Mouse (Mus musculus): ENCODE measurements around the gene Ece2.

Ece2 gene

DNA sequence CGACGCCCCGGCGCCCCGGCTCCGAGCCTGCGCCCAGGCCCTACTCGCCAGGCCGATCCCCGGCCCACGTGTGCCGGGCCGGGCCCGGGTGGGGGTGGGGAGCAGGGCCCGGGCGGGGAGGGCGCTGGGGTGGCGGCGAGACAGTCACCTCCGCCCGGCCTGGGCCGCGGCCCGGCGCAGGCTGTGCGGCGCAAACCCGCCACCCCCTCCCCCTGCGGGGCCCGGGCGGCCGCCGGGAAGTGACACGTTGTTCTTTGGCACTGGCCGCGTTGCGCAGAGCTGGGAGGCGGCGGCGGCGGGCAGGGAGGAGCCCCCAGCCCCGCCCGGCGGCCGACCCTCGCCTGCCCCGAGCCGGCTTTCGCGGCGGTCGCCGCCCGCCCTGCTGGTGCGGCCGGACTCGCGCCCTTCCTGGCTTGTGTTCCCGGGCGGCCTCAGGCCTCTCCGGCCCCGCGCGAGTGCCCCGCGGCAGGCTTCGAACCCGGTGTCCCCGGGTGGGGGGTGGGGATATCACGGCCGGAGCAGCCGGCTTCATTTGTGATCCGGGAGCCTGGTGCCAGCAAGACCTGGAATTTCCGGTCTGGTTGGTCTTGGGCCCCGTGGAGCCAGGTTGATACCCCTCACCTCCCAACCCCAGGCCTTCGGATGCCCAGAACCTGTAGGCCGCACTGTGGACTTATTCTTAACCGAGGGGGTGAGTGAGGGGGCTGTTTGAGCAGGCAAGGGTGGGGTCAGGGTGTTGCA lies 43.5 kb downstream of the Ece2 start:
- H3K4me3 ChIP-seq (replicated peaks; ENCODE audit: low read length): peak overlapping the region; percentile 95
- peaks cover 57% of the 10 kb centered on the region for H3K4me1 ChIP-seq (replicated peaks; ENCODE audit: low read depth, low read length)
- H3K36me3 ChIP-seq (ENCODE audit: insufficient read depth, low read length): peaks cover 43% of the 10 kb centered on the region
- no peaks in the 10 kb centered on the region for H3K9me3 ChIP-seq (ENCODE audit: low read length)
- no peak for TF ChIP-seq CTCF (conservative IDR thresholded peaks at IDR 0.05; ENCODE audit: low read length)
- no peak for TF ChIP-seq NANOG (IDR thresholded peaks at IDR 0.05; ENCODE audit: borderline replicate concordance, low read length)
- TF ChIP-seq POU5F1 (IDR thresholded peaks at IDR 0.05; ENCODE audit: borderline replicate concordance, low read length): no peak
- no peaks in the 10 kb centered on the region for H3K27me3 ChIP-seq (ENCODE audit: insufficient read depth, low read length)

DNA sequence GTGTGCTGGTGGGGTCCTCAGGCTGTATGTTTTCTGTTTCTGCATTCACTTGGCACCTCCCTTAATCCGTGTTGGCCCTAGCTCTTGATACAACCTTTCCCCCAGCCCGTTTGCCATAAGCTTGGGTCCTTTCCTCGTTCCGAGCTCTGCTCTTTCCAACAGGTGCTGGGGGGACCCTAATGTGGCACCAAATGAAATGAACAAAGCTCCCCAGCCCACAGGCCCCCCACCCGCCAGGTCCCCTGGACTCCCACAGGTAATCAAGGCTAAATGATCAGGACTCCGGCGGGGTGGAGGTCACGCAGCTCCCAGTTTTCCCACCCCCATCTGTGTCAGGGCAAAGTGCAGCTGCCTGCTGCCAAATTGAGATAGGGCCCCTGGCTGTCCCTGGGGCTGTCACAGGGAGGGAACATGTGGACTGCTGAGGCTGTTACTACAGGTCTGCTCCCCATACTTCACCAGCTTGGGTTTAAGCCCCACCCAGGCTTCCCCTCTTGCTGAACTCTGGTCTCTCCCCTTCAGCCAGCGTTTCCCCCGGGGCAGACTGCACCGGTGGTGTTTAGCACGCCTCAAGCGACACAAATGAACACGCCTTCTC lies 44.2 kb downstream of the Ece2 start:
- no peaks in the 10 kb centered on the region for H3K27me3 ChIP-seq (ENCODE audit: insufficient read depth, low read length)
- peaks cover 50% of the 10 kb centered on the region for H3K36me3 ChIP-seq (ENCODE audit: insufficient read depth, low read length)
- no peak for TF ChIP-seq CTCF (conservative IDR thresholded peaks at IDR 0.05; ENCODE audit: low read length)
- H3K4me1 ChIP-seq (replicated peaks; ENCODE audit: low read depth, low read length): peaks cover 64% of the 10 kb centered on the region
- H3K4me3 ChIP-seq (replicated peaks; ENCODE audit: low read length): peak overlapping the region; percentile 95
- H3K9me3 ChIP-seq (ENCODE audit: low read length): no peaks in the 10 kb centered on the region

DNA sequence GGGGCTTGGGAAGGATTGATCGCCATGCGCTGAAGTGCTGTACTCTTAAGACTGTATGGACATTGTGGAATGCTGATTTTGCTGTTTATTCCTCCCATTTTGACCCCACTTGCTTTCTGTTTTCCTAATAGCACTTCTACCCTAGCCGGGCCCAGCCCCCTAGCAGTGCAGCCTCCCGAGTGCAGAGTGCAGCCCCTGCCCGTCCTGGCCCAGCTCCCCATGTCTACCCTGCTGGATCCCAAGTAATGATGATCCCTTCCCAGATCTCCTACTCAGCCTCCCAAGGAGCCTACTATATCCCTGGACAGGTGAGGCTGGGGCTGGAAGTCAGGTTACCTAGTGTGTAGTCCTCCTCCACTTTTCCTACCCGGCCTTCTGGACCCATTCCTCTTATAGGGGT lies 45.6 kb downstream of the Ece2 start:
- Histone ChIP-seq H3K36me3 (ENCODE audit: insufficient read depth, low read length) (peaks cover 64% of the 10 kb centered on the region), H3K27me3 (ENCODE audit: insufficient read depth, low read length) (no peaks in the 10 kb centered on the region), H3K4me3 (replicated peaks; ENCODE audit: low read length) (peak overlapping the region; percentile 95), H3K9me3 (ENCODE audit: low read length) (no peaks in the 10 kb centered on the region), H3K4me1 (replicated peaks; ENCODE audit: low read depth, low read length) (peaks cover 76% of the 10 kb centered on the region)
- TF ChIP-seq NANOG (IDR thresholded peaks at IDR 0.05; ENCODE audit: borderline replicate concordance, low read length): no peak
- TF ChIP-seq CTCF (conservative IDR thresholded peaks at IDR 0.05; ENCODE audit: low read length): no peak

DNA sequence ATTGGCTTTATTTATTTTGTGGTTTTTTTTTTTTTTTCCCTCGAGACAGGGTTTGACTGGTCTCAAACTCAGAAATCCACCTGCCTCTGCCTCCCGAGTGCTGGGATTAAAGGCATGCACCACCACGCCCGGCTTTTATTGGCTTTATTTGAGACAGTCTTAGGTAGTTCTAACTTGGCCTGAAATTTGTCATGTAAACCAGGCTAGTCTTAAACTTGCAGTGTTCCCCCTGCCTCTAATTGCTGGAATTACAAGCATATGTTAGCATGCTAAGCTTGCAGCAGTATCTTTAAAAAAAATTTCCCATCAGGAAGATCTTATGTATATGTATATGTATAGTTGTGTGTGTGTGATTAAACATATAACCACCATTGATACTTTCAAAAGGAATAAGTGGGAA lies 47.1 kb downstream of the Ece2 start:
- Histone ChIP-seq H3K4me3 (replicated peaks; ENCODE audit: low read length) (no peak overlapping the region), H3K36me3 (ENCODE audit: insufficient read depth, low read length) (peaks cover 79% of the 10 kb centered on the region), H3K27me3 (ENCODE audit: insufficient read depth, low read length) (no peaks in the 10 kb centered on the region), H3K9me3 (ENCODE audit: low read length) (no peaks in the 10 kb centered on the region), H3K4me1 (replicated peaks; ENCODE audit: low read depth, low read length) (peaks cover 69% of the 10 kb centered on the region)
- TF ChIP-seq CTCF (conservative IDR thresholded peaks at IDR 0.05; ENCODE audit: low read length) (no peak), POU5F1 (IDR thresholded peaks at IDR 0.05; ENCODE audit: borderline replicate concordance, low read length) (no peak), NANOG (IDR thresholded peaks at IDR 0.05; ENCODE audit: borderline replicate concordance, low read length) (no peak)

DNA sequence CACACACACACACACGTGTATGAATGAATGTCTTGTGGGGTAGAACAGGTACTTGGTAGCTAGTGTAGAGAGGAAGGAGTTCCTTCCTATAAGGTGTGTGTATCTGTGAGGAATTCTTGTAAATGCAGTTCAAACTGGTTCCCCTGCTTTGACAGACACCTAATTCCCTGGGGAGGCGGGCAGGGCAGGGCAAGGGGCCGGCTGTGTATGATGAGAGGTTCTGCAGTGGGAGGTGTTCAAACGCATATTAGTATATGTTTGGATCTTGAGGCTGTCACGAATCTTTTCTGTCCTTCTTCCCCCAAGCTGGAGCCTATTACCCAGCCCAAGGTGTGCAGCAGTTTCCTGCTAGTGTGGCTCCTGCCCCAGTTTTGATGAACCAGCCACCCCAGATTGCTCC lies 47.8 kb downstream of the Ece2 start:
- peaks cover 66% of the 10 kb centered on the region for H3K4me1 ChIP-seq (replicated peaks; ENCODE audit: low read depth, low read length)
- TF ChIP-seq NANOG (IDR thresholded peaks at IDR 0.05; ENCODE audit: borderline replicate concordance, low read length) (no peak), POU5F1 (IDR thresholded peaks at IDR 0.05; ENCODE audit: borderline replicate concordance, low read length) (no peak), CTCF (conservative IDR thresholded peaks at IDR 0.05; ENCODE audit: low read length) (no peak)
- H3K27me3 ChIP-seq (ENCODE audit: insufficient read depth, low read length): no peaks in the 10 kb centered on the region
- no peak overlapping the region for H3K4me3 ChIP-seq (replicated peaks; ENCODE audit: low read length)
- no peaks in the 10 kb centered on the region for H3K9me3 ChIP-seq (ENCODE audit: low read length)
- peaks cover 86% of the 10 kb centered on the region for H3K36me3 ChIP-seq (ENCODE audit: insufficient read depth, low read length)

DNA sequence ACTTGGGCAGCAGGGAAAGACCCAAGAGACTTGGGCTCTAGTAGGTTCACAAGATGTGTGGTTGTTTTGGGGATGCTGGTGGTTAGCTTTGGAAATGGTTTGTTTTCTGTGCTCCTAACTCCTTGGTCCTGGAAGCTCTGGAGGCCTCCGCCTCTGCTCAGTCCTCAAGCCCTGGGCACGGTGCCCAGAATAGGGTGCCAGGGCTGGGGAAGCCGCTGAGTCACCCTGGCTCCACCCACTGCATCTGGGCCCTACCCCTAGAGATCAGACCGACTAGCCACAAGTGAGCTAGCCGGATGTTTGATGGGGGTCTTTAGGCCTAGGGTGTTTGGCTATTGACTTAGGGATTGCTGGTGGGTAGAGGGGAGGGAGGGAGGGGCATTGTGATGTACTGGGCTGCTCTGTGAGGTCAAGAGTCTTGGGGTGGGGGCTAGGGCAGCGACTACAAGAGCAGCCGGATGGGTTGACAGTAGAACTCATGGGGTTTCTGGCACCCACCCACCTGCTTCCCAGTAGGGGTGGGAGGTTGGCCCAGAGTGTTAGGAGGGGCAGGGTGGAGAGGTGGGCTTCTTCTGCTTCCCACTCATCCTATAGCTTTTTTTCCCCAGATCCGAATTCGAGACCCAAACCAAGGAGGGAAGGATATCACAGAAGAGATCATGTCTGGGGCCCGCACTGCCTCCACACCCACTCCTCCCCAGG lies 48.5 kb downstream of the Ece2 start:
- Histone ChIP-seq H3K36me3 (ENCODE audit: insufficient read depth, low read length) (peaks cover 93% of the 10 kb centered on the region), H3K4me1 (replicated peaks; ENCODE audit: low read depth, low read length) (peaks cover 66% of the 10 kb centered on the region), H3K27me3 (ENCODE audit: insufficient read depth, low read length) (no peaks in the 10 kb centered on the region), H3K4me3 (replicated peaks; ENCODE audit: low read length) (no peak overlapping the region), H3K9me3 (ENCODE audit: low read length) (no peaks in the 10 kb centered on the region)
- TF ChIP-seq POU5F1 (IDR thresholded peaks at IDR 0.05; ENCODE audit: borderline replicate concordance, low read length) (no peak), CTCF (conservative IDR thresholded peaks at IDR 0.05; ENCODE audit: low read length) (no peak), NANOG (IDR thresholded peaks at IDR 0.05; ENCODE audit: borderline replicate concordance, low read length) (no peak)

DNA sequence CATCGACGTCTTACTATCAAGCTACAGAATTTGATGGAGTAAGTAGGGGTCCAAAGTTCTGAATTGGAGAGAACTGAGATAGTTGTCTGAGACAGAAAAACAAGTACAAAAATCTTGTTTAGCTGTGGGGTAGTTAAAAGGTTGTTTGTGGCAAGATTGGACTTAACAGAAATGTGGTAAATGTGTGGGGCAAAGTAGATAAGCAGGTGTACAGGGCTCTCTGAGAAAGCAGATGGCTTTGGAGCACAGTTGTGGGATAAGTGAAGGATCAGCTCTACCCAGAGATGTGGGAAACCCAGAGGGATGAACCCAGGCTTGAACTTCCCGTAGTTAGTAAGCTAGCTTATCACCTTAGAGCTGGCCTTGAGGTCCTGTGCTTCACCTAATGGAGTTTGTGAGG lies 61.1 kb downstream of the Ece2 start:
- peaks cover 14% of the 10 kb centered on the region for H3K27me3 ChIP-seq (ENCODE audit: insufficient read depth, low read length)
- no peak overlapping the region for H3K4me3 ChIP-seq (replicated peaks; ENCODE audit: low read length)
- no peak for TF ChIP-seq CTCF (conservative IDR thresholded peaks at IDR 0.05; ENCODE audit: low read length)
- no peak for TF ChIP-seq POU5F1 (IDR thresholded peaks at IDR 0.05; ENCODE audit: borderline replicate concordance, low read length)
- TF ChIP-seq NANOG (IDR thresholded peaks at IDR 0.05; ENCODE audit: borderline replicate concordance, low read length): no peak
- no peaks in the 10 kb centered on the region for H3K9me3 ChIP-seq (ENCODE audit: low read length)
- peaks cover 71% of the 10 kb centered on the region for H3K36me3 ChIP-seq (ENCODE audit: insufficient read depth, low read length)
- H3K4me1 ChIP-seq (replicated peaks; ENCODE audit: low read depth, low read length): peaks cover 95% of the 10 kb centered on the region

DNA sequence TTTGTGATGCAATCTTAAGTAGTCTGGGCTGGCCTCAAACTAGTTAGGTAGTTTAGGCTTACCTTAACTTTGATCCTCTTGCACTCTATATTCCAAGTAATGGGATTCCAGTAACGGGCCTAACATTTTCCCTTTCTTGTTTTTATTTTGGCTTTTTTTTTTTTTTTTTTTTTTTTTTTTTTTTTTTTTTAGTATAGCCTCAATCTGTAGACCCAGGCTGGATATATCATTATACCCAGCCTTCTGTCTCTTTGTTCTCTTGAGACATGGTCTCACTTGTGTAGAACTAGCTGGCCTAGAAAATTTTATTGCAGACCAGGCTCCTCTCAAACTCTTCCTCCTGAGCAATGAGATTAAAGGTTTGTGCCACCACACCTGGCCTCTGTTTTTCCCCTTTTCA lies 62.0 kb downstream of the Ece2 start:
- H3K27me3 ChIP-seq (ENCODE audit: insufficient read depth, low read length): peaks cover 22% of the 10 kb centered on the region
- no peak overlapping the region for H3K4me3 ChIP-seq (replicated peaks; ENCODE audit: low read length)
- TF ChIP-seq POU5F1 (IDR thresholded peaks at IDR 0.05; ENCODE audit: borderline replicate concordance, low read length) (no peak), NANOG (IDR thresholded peaks at IDR 0.05; ENCODE audit: borderline replicate concordance, low read length) (no peak), CTCF (conservative IDR thresholded peaks at IDR 0.05; ENCODE audit: low read length) (no peak)
- no peaks in the 10 kb centered on the region for H3K9me3 ChIP-seq (ENCODE audit: low read length)
- peaks cover 93% of the 10 kb centered on the region for H3K4me1 ChIP-seq (replicated peaks; ENCODE audit: low read depth, low read length)
- peaks cover 63% of the 10 kb centered on the region for H3K36me3 ChIP-seq (ENCODE audit: insufficient read depth, low read length)

Data from E14TG2a.4 (cell line).